Mouse (Mus musculus): ENCODE results near the gene Fgf8. TPM values are rescaled to one million over a fixed set of nuclear protein-coding genes. Genes with fewer than 3 reads are reported as not detected.
A peak's percentile ranks its signal among the peaks of the same experiment; 100 is the strongest.

Fgf8 gene
- polyA plus RNA-seq, 1 experiment from 2014 or later = not detected

- DNase-seq (peak; percentile 72), ATAC-seq (ENCODE audit: low read depth) (no peak)
- no peak overlapping the region for H3K4me3 ChIP-seq (replicated peaks)
- 0 out of 2 replicates have a peak overlapping the region, but pooled peaks have one; percentile 11 for H3K9ac ChIP-seq
- H3K4me2 ChIP-seq = no peak overlapping the region
- WGBS (ENCODE audit: insufficient replicate concordance) = 23% methylated on average over 11 of the region's 11 CpGs
- no peak overlapping the region for H3K27ac ChIP-seq
- H3K9me3 ChIP-seq (replicated peaks) = no peaks in the 10 kb centered on the region
- H3K4me1 ChIP-seq (replicated peaks) = peaks cover 47% of the 10 kb centered on the region
- peaks cover 23% of the 10 kb centered on the region for H3K36me3 ChIP-seq
- peaks cover 44% of the 10 kb centered on the region for H3K27me3 ChIP-seq
Observed at GRCm38 (mm10) chr19:45747028-45747867, 4.5 kb upstream of the Fgf8 start.

- no peaks in the 10 kb centered on the region for H3K9me3 ChIP-seq (replicated peaks)
- H3K4me1 ChIP-seq (replicated peaks) = peaks cover 54% of the 10 kb centered on the region
- peaks cover 53% of the 10 kb centered on the region for H3K27me3 ChIP-seq
- ATAC-seq (ENCODE audit: low read depth) (peak; percentile 22; the same call in 1 of the 2 replicates), DNase-seq (peak; percentile 67)
- H3K9ac ChIP-seq = no peak overlapping the region
- peaks cover 16% of the 10 kb centered on the region for H3K36me3 ChIP-seq
- no peak overlapping the region for H3K27ac ChIP-seq
- H3K4me3 ChIP-seq (replicated peaks) = peak overlapping the region; percentile 6; the same call in 1 of the 2 replicates
- 10% methylated on average over 29 of the region's 29 CpGs for WGBS (ENCODE audit: insufficient replicate concordance)
- peak overlapping the region; percentile 30 for H3K4me2 ChIP-seq
Observed at GRCm38 (mm10) chr19:45746153-45747020, 3.7 kb upstream of the Fgf8 start.

- Histone ChIP-seq H3K9me3 (replicated peaks) (no peaks in the 10 kb centered on the region), H3K4me3 (replicated peaks) (peak overlapping the region; percentile 6), H3K4me2 (peak overlapping the region; percentile 30), H3K4me1 (replicated peaks) (peaks cover 54% of the 10 kb centered on the region), H3K27me3 (peaks cover 61% of the 10 kb centered on the region), H3K36me3 (peaks cover 10% of the 10 kb centered on the region), H3K9ac (no peak overlapping the region), H3K27ac (no peak overlapping the region)
- ATAC-seq (ENCODE audit: low read depth) (no peak), DNase-seq (no peak)
- WGBS (ENCODE audit: insufficient replicate concordance) = 5% methylated on average over 32 of the region's 32 CpGs
Observed at GRCm38 (mm10) chr19:45745344-45746152, 2.8 kb upstream of the Fgf8 start.

GRCm38 (mm10) chr19:45743619-45744018 lies 904 bp upstream of the Fgf8 start:
- no peak for DNase-seq
- no peak overlapping the region for H3K4me3 ChIP-seq (replicated peaks)
- peaks cover 3% of the 10 kb centered on the region; the same call in 1 of the 2 replicates for H3K36me3 ChIP-seq
- no peak for ATAC-seq (ENCODE audit: low read depth)
- H3K27me3 ChIP-seq = peaks cover 80% of the 10 kb centered on the region
- H3K4me2 ChIP-seq = no peak overlapping the region
- peaks cover 46% of the 10 kb centered on the region for H3K4me1 ChIP-seq (replicated peaks)
- no peak overlapping the region for H3K9ac ChIP-seq
- H3K27ac ChIP-seq = no peak overlapping the region
- no peaks in the 10 kb centered on the region for H3K9me3 ChIP-seq (replicated peaks)
- WGBS (ENCODE audit: insufficient replicate concordance) = 18% methylated on average over 7 of the region's 7 CpGs

GRCm38 (mm10) chr19:45742984-45743575 lies 365 bp upstream of the Fgf8 start:
- Histone ChIP-seq H3K4me1 (replicated peaks) (peaks cover 40% of the 10 kb centered on the region), H3K27me3 (peaks cover 86% of the 10 kb centered on the region), H3K36me3 (peaks cover 3% of the 10 kb centered on the region; the same call in 1 of the 2 replicates), H3K9me3 (replicated peaks) (no peaks in the 10 kb centered on the region), H3K4me2 (peak overlapping the region; percentile 61), H3K9ac (no peak overlapping the region), H3K27ac (no peak overlapping the region), H3K4me3 (replicated peaks) (peak overlapping the region; percentile 45)
- 2% methylated on average over 28 of the region's 44 CpGs for whole genome bisulfite sequencing (ENCODE audit: insufficient replicate concordance)
- ATAC-seq (ENCODE audit: low read depth) (no peak), DNase-seq (no peak)

- ATAC-seq (ENCODE audit: low read depth) (no peak), DNase-seq (no peak)
- H3K27me3 ChIP-seq = peaks cover 100% of the 10 kb centered on the region
- no peaks in the 10 kb centered on the region for H3K9me3 ChIP-seq (replicated peaks)
- no peak overlapping the region for H3K9ac ChIP-seq
- H3K4me3 ChIP-seq (replicated peaks) = peak overlapping the region; percentile 45; the same call in 1 of the 2 replicates
- peaks cover 37% of the 10 kb centered on the region for H3K4me1 ChIP-seq (replicated peaks)
- WGBS (ENCODE audit: insufficient replicate concordance) = 5% methylated on average over 45 of the region's 45 CpGs
- no peaks in the 10 kb centered on the region for H3K36me3 ChIP-seq
- no peak overlapping the region for H3K27ac ChIP-seq
- no peak overlapping the region for H3K4me2 ChIP-seq
Observed at GRCm38 (mm10) chr19:45741431-45742217, 1.1 kb downstream of the Fgf8 start.

GRCm38 (mm10) chr19:45740817-45741216 lies 1.9 kb downstream of the Fgf8 start:
- Histone ChIP-seq H3K36me3 (no peaks in the 10 kb centered on the region), H3K4me3 (replicated peaks) (no peak overlapping the region), H3K27ac (no peak overlapping the region), H3K4me1 (replicated peaks) (peaks cover 32% of the 10 kb centered on the region), H3K9ac (no peak overlapping the region), H3K27me3 (peaks cover 100% of the 10 kb centered on the region), H3K9me3 (replicated peaks) (no peaks in the 10 kb centered on the region), H3K4me2 (no peak overlapping the region)
- WGBS (ENCODE audit: insufficient replicate concordance) = 11% methylated on average over 7 of the region's 7 CpGs
- ATAC-seq (ENCODE audit: low read depth) = no peak
- no peak for DNase-seq

- H3K9me3 ChIP-seq (replicated peaks) = no peaks in the 10 kb centered on the region
- no peaks in the 10 kb centered on the region for H3K36me3 ChIP-seq
- no peak overlapping the region for H3K4me2 ChIP-seq
- no peak overlapping the region for H3K4me3 ChIP-seq (replicated peaks)
- H3K27ac ChIP-seq = no peak overlapping the region
- H3K9ac ChIP-seq = no peak overlapping the region
- ATAC-seq (ENCODE audit: low read depth) (no peak), DNase-seq (no peak)
- H3K4me1 ChIP-seq (replicated peaks) = peaks cover 27% of the 10 kb centered on the region
- H3K27me3 ChIP-seq = peaks cover 100% of the 10 kb centered on the region
- WGBS (ENCODE audit: insufficient replicate concordance) = 13% methylated on average over 13 of the region's 13 CpGs
Observed at GRCm38 (mm10) chr19:45740233-45740632, 2.5 kb downstream of the Fgf8 start.

- no peaks in the 10 kb centered on the region for H3K9me3 ChIP-seq (replicated peaks)
- peaks cover 23% of the 10 kb centered on the region for H3K4me1 ChIP-seq (replicated peaks)
- H3K9ac ChIP-seq = no peak overlapping the region
- H3K36me3 ChIP-seq = no peaks in the 10 kb centered on the region
- no peak overlapping the region for H3K4me2 ChIP-seq
- ATAC-seq (ENCODE audit: low read depth) (no peak), DNase-seq (no peak)
- H3K27ac ChIP-seq = no peak overlapping the region
- 62% methylated on average over 5 of the region's 5 CpGs for WGBS (ENCODE audit: insufficient replicate concordance)
- H3K4me3 ChIP-seq (replicated peaks) = no peak overlapping the region
- peaks cover 100% of the 10 kb centered on the region for H3K27me3 ChIP-seq
Observed at GRCm38 (mm10) chr19:45738521-45738920, 4.2 kb downstream of the Fgf8 start.
